Mouse (Mus musculus) T-helper 2 cell (primary cell): ENCODE measurements around the gene Fam89b.

Experiments
- in situ Hi-C: fragments of 300-600 bp; cut with MboI, MseI; formaldehyde crosslinking; loops from one replicate; pipeline ENCODE4 v1.15.1; 2025; ENCODE audit warnings: high pct_unique_total_duplicates

The Fam89b gene

GRCm38 (mm10) chr19:5729444-5729815 lies at the start of gene Fam89b:
TSS of gene Fam89b (minus strand) at chr19:5729653.
- in situ Hi-C loops = loop anchor here (10.0 kb wide), 1 partner anchor 65 kb away; the partner anchor contains the start of gene Sipa1

- in situ Hi-C loops = no loop called here
These were observed 48.9 kb upstream of the Fam89b start for GRCm38 (mm10) chr19:5778312-5778711.

- in situ Hi-C loops = no loop called here
These were observed 48.1 kb upstream of the Fam89b start for GRCm38 (mm10) chr19:5777387-5778032.

GRCm38 (mm10) chr19:5770925-5771860 lies 41.7 kb upstream of the Fam89b start, which contains the start of gene Scyl1:
TSS of gene Scyl1 (minus strand) at chr19:5771419.
- in situ Hi-C loops = no loop called here

- in situ Hi-C loops = no loop called here
These were observed 40.9 kb upstream of the Fam89b start for GRCm38 (mm10) chr19:5770311-5770710.

- in situ Hi-C loops = no loop called here
These were observed 37.8 kb upstream of the Fam89b start for GRCm38 (mm10) chr19:5767271-5767670.

- in situ Hi-C loops = no loop called here
These were observed 33.7 kb upstream of the Fam89b start for GRCm38 (mm10) chr19:5763163-5763562.

- in situ Hi-C loops = no loop called here
These were observed 29.5 kb upstream of the Fam89b start for GRCm38 (mm10) chr19:5758878-5759403.

- in situ Hi-C loops = no loop called here
These were observed 27.7 kb upstream of the Fam89b start for GRCm38 (mm10) chr19:5756991-5757636.

GRCm38 (mm10) chr19:5756321-5756985 lies 27.0 kb upstream of the Fam89b start:
- in situ Hi-C loops = no loop called here

- in situ Hi-C loops = no loop called here
These were observed 22.3 kb upstream of the Fam89b start for GRCm38 (mm10) chr19:5751742-5752141.

GRCm38 (mm10) chr19:5750951-5751350 lies 21.5 kb upstream of the Fam89b start:
- in situ Hi-C loops = no loop called here

GRCm38 (mm10) chr19:5749476-5749875 lies 20.0 kb upstream of the Fam89b start:
- in situ Hi-C loops = no loop called here

- in situ Hi-C loops = no loop called here
These were observed 17.5 kb upstream of the Fam89b start for GRCm38 (mm10) chr19:5746907-5747363.

GRCm38 (mm10) chr19:5745756-5746710 lies 16.6 kb upstream of the Fam89b start:
- in situ Hi-C loops = no loop called here

GRCm38 (mm10) chr19:5743576-5743975 lies 14.1 kb upstream of the Fam89b start:
- in situ Hi-C loops = no loop called here

GRCm38 (mm10) chr19:5742241-5742641 lies 12.8 kb upstream of the Fam89b start:
- in situ Hi-C loops = no loop called here

GRCm38 (mm10) chr19:5741641-5742240 lies 12.3 kb upstream of the Fam89b start:
- in situ Hi-C loops = no loop called here
